Mouse (Mus musculus) kidney, postnatal 25 days (tissue): Measurements from ENCODE around the gene Wdr43.
"Not testable (repeated sequence)": the region's sequence is repeated elsewhere in the genome, so short reads cannot be mapped to it uniquely, and the experiment has no call there.

Experiments
- DNase-seq, 2 experiments: peaks; one replicate each; pipeline ENCODE4 v3.0.0; 2021; ENCODE audit warnings: mixed read lengths in 2 of 2

The Wdr43 gene

DNA sequence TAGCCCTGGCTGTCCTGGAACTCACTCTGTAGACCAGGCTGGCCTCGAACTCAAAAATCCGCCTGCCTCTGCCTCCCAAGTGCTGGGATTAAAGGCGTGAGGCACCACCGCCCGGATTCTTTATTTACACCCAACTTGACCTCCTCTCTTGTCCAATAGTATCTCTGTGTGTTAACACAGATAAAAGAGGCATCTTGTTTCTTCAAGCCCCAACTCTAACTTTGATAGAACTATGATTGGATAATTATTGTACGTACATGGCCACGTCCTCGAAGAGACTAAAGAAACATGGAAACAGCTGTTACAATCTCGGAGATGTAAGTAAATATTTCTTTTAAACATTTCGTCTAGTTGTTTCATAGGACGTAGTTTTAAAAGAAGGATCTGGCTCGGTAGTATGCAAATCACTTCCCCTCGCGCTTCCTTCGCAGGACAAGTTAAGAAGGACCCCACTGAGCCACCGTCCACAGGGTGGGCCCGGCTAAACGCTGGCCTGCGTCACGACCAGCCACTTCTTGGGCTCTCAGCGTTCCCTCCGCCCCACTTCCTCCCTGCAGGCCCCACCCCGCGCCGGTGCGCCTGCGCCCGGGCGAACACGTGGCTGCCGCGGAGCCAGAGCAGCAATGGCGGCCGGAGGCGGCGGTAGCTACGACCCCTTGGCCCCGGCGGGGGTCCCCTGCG lies at the start of gene Wdr43:
TSS of gene Wdr43 (plus strand) at position 258 of the 681 bp plus-strand sequence.
- DNase-seq, result peak; percentile 96 to 98

DNA sequence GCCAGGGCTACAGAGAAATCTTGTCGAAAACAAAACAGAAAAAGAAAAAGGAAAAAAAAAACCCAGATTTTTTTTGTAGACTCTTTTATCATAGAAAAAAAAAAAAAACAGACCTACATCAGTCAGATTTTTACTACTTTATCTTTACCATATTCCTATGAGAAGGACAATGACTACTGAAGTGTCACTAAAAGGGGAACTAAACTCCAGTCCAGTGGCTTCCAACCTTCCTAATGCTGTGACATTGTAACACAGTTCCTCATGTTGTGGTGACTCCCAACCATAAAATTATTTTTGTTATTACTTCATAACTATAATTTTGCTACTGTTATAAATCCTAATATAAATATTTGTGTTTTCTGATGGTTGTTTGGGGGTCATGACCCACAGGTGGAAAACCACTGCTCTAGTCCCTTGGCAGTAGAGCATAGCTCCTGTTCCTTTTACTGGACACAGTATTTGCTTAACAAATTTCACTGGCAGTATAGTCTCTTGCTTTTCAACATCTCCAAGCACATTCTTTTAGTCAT lies 36.5 kb upstream of the Wdr43 start:
- no peak for DNase-seq

DNA sequence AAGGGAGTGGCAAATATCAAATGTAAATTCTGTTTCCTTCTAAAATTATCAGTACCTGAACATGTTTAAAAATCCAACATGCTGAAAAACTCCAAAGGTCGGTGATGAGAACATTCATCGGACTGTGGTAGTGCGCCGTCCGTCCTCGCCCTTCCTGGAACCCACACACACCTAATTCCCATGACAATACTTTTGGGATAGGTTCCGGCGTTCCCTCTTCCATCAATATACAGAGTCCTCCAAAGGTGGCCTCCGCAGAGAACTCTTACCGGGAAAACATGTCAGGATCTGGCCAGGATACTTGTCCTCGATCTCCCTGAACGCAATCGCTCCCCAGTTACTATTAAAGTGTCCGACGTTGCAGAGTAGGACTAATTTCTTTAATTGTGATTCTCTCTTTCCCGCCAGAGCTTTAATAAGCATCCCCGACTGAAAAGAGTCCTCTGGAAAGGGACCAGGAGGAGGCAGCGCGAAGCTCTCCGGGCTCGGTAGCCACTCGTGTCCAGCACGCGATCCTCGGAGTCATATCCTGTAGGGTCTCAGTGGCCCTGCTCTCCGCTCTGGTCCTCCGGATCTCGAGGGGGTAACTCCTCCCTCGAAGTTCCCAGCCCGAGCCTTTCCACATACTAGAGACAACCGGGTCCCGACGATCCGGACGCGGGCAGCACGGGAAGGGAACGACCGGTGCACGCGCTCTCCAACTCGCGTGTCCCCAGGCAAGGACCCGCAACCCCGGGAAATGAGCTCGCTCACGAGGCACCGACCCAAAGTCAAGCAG lies 17.6 kb upstream of the Wdr43 start:
- no peak for DNase-seq

DNA sequence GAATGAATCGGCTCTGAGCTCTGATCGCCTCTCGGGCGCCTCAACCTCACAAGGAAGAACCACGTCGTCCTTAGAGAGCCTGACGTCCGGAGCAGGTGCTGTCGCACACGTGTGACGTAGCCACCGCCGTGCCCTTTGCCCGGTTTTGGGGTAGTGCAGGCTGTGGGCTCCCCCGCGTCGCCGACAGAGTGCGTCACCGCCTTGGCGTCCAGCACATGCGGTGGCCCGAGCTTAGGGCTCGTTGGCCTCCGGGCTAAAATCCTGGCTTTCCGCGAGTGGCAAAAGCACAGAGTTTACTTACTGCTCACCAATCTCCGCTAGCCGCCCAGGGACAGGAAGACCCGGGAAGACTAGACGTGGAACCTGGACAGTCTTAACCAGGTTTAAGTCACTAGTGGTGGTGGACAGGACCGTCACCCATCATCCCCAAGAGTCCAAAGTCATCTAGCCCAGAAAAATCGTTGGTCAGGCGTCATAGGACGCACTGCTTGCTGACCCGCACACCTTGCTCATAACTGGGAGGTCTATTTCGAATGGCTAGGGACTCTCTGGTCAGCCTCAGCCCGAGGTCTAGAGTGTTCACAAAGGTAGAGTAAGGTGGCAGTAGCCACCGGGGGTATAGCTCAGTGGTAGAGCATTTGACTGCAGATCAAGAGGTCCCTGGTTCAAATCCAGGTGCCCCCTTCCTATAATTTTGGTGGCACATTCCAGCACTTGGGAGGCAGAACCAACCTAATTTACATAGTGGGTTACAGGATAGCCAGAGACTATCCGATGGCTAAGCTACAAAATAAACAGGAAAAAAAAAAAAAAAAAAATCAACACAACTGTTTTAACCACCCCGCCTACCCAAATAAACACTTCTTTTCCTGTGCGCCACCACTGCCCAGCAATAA lies 16.8 kb upstream of the Wdr43 start:
- peak; percentile 89 to 96 for DNase-seq

DNA sequence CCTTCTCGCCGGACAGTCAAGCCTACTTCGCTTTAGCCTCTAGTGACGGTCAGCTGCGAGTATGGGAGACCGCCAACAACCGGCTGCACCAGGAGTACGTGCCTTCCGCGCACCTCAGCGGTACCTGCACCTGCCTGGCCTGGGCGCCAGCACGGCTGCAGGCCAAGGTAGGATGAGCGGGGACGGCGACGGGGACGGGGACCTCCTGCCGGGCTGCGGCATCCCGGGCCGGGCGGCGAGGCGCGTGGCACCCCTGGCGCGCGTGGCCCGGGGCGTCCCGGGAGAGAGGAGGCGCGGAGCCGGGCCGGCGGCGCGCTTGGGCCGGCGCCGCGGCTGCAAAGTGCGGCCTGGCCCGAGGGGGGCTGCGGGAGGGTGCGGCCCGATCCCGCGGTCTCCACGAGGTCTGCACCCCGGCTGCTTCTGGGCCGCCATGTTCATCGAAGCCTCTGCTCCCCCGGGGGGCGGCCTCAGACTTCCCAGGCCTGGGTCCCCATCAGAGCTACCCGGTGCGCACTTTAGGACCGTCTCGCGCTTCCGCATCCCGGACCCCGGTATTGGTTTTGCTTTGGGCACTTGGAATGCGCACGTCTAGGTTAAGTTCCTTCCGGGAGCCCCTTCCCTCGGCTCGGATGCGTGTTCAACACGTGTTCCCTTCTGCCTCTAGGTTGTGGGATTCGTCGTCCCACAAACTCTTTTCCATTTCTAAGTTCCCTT lies 781 bp downstream of the Wdr43 start:
- peak in 1 of 2 experiments; percentile 41 for DNase-seq

DNA sequence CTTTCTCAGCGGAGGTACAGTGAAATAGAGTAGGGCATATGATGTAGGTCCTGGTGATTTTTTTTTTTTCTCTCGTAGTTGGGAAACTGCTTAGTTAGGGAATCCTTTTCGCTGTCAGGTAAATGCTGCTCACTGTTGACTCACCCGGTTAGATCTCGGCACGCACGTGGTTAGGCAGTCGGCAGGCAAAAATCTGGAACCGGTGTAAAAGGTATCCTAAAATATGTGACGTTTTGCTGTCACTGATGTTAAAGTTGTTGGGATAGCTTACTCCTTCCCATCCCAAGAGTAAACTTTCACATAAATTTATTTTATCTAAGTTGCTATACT lies 1.3 kb downstream of the Wdr43 start:
- no peak for DNase-seq

DNA sequence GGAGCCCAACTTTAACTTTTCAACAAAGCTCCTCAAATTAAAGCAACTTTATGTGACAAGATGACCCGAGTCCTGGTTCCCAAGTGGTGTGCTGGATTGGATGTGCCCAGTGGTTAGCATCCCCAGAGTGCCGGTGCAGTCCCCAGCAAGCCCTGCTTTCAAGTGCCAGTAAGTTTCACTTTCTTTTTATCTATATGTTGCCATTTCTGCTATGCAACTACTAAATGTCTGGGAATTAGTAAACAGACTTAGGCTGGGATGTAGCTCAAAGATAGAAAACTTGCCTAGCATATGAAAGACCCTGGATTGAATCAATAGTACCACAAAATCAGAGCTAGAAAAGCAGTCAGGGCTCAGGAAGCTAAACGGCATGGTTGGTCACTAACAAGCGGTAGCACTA lies 2.3 kb downstream of the Wdr43 start:
- no peak for DNase-seq

DNA sequence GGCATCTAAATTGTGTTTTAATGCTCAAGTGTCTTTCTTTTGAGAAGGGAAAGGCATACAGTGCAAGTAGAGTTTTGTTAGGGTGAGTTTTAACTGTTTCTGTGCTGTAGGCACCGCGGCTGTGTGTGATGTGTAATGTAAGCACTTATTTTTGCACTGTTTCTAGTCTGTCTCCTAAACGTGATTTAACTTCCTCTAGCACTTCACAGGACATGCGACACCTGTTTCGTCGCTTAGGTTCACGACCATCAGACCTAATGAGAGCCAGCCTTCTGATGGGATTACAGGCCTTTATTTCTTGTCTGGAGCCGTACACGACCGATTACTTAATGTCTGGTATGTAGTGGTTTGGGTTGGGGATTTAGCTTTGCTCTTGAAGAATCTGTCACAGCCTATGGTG lies 16.1 kb downstream of the Wdr43 start:
- DNase-seq, result no peak

DNA sequence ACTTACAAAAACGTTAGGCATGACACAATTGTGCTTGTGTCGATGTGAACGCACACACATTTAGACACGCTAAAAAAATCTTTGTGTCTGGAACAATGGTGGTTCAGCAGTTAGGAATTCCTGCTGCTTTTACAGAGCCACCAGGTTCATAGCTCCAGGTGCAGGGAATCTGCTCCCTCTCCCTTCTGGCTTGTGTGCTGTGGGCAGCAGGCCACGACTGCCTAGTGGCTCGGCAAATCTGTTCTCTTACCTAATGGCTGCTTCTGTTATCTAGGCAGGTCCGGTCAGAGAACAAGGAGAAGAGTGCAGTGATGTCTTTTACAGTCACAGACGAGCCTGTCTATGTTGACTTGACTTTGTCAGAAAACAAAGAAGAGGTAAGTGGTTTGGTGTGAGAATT lies 17.7 kb downstream of the Wdr43 start:
- no peak for DNase-seq

DNA sequence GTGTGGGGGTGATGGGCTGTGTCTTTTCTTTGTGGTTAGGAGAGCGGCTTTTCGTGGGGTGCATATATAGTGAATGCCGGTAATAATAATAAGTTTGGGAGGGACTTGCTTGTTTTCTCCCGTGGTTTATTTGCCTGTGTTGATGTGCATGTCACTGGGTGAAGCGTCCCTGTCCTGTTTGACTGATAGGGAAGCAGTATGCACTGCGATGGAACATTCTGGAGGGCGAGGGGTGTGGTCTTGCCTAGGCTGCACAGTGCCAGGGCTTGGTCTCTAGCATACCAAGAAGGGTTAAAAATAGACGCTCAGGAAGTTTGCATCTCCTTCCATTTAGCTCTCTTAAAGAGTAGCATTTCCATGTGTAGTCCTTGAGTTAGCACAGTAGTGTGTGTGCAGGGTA lies 21.1 kb downstream of the Wdr43 start:
- no peak for DNase-seq

DNA sequence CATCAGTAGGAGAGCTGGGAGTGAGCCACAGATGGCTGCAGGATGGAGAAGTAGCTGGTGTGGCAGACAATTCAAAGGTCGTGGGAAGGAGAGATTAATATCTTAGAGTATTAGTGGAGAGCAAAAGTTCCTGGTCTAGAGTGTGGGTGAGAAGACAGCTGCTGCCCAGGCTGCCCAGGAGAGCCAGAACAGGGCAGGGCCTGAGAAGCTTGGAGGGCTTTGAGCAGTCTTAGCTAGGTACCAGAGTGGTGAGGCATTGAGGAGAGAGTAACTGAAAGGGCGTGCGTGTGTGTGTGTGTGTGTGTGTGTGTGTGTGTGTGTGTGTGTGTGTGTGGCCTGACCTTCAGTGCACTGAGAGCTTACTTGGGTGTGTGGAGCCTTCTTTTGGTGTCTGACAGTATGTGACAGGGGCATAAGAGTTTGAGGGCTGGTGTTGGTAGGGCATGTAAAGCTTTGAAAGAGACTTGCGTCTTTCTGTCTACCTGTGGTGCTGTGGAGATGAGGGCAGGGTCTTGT lies 22.1 kb downstream of the Wdr43 start:
- DNase-seq, result no peak

DNA sequence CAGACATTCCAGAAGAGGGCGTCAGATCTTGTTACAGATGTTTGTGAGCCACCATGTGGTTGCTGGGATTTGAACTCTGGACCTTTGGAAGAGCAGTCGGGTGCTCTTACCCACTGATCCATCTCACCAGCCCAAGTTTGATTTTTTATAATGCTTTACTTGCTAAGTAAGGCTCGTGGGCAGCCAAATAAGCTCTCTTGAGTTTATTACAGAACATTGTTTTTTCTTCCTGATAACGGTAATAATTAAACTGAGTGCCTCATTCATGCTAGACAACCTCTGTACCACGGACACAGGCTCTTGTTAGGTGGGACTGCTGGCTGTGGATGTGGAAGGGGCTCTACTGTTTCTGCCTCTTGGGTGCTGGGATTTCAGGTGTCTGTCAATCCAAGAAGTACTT lies 23.4 kb downstream of the Wdr43 start:
- DNase-seq, result not testable (repeated sequence)

DNA sequence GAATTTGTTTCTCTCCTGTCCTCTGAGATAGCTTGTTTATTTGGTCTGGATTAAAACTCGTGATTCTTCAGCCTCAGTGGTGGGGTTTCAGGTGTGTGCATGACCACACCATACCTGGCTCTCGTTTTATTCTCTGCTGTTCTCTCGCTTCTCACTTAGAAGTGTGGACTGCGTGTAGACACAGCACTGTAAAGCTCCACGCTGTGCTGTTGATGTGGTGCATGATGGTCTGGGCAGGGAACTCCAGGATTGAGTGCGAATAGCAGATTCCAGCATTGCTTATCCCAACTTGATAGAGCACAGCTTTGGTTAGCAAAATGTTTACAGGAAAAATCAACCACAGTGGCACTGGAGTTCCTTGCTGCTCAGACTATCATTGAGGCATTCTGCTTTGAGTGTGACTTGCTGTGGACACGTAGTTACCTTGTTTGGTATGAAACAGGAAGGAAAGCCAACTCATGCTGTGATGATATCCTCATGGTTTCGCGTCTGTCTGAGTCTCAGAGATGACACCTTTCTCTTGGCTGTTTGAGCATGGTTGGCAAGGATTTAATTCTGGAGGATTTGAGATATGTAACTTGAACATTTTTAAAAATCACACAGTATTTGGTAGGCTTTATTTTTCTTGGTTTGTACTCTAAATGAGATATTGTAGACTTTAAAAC lies 24.9 kb downstream of the Wdr43 start:
- DNase-seq, result no peak

DNA sequence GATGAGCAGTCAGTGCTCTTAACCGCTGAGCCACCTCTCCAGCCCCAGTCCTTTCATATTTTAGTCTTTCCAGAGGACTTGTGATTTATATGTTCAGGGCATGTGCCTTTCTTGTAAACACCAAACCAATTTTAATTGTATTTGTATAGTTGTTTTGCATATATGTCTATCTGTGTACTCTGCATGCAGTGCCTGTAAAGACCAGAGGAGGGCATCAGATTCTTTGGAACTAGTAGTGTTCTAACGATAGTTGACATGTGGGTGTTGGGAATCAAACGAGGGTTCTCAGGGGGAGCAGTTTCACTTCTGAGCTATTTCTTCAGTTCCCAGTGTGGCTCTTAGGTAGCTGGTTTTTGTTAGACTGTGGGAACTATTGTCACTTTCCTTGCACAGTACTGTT lies 26.5 kb downstream of the Wdr43 start:
- no peak for DNase-seq

DNA sequence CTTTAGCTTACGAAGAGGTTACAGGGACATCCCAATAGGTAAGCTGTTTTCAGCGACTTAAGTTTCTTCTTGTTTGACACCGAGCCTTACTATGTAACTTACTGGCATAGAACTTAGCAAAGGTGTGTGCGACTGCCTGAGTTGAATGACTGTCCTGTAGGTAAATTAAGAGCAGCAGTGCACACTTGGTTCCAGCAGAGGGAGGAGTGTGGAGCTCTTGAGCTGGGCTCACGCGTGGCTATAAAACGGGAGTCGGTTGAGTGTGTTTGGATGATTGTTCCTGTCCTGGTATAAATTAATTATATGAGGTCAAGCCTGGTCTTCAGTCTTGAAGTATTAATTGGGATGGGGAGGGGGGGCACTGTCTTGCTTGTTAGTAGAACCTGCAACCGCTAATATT lies 34.3 kb downstream of the Wdr43 start:
- DNase-seq, result no peak

DNA sequence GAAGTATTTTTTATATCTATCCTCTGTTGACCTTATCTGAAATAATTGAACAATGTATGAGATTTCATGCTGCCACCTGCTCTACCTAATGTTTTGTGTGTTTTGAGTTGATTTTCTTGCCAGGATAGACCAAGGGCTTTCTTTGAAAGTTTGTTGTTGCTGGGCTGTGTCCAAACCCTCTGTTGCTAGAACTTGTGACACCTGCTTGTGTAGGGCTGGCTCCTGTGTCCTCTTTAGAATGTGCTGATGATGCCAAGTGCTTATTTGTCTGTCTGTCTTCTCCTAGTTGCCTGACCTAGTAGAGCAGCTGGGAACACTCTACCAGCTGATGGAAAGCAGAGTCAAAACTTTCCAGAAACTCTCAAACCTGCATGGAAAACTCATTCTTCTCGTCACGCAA lies 36.8 kb downstream of the Wdr43 start:
- DNase-seq, result no peak

DNA sequence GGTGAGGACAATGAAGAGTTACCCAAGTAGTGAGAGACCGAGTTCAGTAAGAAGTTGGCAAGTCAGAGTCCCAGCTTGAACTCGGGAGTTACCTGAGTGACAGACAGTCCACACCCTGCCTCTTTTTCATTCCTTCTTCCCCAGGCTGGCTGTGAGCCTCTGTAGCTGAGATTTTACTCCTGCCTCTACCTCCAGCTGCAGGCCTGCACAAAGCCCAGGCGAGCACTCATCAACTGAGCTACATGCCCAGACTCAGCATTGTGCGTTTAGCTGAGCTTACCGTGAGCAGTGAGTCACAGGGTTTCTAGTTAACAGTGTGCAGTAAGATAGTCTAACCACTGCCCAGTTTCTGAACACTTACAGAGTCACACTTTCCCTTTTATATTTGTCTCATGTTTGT lies 37.2 kb downstream of the Wdr43 start:
- DNase-seq, result no peak

DNA sequence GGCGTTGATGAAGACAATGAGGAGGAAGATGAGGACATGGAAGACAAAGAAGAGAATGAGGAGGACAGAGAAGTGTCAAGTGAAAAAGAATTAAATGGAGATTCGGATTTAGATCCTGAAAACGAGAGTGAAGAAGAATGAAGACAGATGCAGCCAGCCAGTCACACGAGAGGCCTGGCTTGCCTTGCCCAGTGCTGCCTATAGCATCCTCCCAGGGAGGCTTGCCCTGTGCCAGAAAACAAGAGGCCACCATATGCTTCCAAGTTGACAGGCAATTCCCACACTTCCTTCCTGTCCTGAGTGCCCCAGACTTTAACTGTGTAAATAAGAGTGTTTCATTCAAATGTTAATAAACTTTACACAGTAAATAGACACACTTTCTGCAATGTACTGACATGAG lies 41.8 kb downstream of the Wdr43 start:
- no peak for DNase-seq

DNA sequence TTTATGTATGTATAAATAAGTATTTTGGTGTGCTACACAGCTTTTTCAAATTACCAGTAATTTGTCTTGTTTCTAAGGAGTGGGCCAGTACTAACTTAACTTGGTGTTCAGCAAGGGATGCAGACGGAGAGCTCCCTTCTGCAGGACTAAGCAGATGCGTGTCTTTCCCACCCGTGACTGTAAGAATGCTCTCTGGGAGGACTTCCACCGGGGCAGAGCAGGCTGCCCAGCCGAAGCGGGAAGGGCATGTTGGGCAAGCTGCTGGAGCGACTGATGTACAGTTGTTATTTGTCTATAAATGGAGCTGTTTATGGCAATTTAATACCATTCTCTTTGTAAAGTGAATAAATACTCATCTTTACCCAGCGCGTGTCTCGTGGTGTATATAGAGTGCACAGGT lies 43.0 kb downstream of the Wdr43 start:
- no peak for DNase-seq

DNA sequence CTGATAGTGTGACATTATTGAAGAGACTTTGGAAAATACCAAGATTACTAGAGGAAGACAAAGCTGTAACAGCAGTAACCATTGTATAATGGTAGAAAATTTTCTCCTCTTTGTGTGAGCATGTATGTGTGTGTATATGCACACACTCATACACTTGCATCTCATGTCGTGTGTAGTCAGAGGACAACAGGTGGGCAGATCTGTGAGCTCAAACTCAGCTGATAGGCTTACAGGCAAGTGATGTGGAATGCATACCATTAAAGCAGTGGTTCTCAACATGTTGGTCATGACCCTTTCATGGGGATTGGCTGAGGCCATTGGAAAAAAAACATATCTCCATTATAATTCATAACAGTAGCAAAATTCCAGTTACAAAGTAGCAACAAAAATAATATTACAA lies 44.7 kb downstream of the Wdr43 start:
- no peak for DNase-seq

DNA sequence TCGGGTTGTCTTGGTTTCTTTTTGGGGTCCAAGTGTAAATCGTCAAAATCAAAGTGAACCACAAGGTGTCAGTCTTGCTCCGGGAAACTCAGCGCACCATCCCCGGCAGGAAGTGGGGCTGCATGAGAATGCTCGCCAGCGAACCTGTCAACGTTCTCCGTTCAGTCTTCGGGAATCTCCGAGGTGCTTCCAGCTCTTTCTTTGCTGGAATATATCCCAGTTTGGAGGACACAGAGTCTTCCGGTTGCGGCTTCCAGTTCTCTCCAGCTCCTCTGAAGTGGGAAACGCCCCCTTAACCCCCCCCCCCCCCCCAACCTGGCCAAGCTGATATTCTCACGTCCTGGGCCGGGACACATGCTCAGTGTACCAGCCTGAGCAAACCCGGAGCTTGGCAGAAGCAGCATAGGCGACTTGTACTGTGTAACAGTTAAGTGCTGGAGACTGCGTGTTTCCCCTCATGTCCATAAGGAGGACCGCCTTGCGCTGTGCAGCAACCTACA lies 47.1 kb downstream of the Wdr43 start:
- DNase-seq, result peak; percentile 74 to 75

DNA sequence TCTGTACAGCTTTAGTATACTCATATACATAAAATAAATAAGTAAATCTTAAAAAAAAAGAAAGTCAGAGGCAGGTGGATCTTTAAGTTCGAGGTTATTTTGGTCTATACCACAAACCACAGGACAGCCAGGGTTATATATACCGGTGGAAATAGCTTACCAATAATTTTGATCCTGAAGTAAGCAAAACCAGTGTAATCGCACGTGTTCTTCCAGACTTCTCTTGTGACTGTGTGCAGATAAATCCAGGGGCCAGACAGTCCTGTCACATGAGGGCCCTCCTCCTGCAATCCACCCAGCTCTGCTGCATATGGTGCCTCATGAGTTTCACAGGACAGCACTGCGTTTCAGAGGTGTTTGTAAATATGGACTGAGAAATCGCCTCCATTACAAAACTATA lies 47.8 kb downstream of the Wdr43 start:
- no peak for DNase-seq
